Mouse (Mus musculus): ENCODE data around the gene Rara.

Rara gene

DNA sequence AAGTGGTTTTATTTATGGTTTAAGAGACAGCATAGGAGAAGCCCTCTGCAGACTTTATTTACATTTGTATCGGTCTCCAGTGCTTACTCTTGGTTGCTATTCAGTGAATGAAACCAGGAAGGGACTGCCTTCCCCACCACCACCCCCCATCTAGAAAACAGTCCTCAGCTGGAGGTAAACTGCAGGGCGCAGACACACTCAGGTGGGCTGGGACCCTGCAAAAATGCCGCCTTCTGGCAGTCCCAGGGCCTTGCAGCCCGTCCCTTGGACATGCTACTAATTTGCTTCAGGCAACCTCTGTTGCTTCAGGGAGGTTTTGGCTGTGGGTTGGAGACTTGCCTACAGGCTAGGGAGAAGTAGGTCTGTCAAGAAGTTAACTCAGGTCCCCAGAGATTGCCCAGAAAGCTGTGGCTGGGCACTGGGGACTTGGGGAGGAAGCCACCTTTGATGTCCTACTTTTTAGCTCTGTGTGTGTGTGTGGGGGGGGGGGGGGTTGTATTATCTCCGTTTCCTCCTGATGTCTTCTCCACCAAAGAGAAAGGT, 2.9 kb upstream of the Rara start:
- no peak for DNase-seq

DNA sequence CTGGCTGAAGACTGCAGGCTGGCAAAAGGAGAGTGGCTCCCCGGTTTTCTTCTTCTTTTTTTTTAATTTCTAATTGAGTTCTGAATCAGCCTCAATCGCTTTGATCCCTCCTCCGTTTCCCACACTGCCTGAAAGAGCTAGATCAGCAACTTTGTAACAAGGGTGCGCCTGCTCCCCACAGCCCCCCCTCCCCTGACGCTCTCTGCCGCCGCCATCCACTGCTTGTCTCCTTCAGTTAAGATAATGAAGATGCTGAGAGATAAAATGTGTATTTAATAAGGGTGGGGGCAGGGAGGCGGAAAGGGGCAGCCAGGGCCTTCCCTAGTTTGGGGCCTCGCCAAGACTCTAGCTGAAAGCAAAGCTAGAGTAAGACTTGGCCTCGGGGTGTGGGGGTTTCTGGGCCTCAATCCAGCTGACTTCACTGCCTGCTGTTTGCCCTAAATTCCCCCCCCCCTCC, 2.3 kb upstream of the Rara start:
- peak; percentile 95 for DNase-seq

DNA sequence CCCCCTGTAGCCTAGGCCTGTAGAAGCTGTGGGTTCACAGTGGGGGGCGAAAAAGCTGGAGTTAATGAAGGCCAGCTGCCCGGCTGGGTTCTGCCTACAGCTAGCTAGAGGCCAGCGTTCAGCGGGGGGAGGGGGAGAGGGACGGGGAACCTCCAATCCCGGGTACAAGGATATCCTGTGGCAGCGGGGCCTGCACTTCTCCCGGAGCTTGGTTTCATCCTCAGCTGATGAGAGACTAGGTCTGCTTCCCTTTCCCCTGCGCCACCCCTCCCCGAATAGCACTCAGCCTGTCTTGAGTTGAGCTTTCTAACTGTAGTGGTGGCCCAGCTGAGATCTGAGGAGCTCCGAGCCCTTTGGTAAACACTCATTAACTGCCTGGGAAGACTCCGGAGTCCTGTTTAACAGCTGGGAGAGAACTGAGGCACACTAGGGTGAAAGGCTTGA, 1.7 kb upstream of the Rara start:
- DNase-seq: peak; percentile 93

DNA sequence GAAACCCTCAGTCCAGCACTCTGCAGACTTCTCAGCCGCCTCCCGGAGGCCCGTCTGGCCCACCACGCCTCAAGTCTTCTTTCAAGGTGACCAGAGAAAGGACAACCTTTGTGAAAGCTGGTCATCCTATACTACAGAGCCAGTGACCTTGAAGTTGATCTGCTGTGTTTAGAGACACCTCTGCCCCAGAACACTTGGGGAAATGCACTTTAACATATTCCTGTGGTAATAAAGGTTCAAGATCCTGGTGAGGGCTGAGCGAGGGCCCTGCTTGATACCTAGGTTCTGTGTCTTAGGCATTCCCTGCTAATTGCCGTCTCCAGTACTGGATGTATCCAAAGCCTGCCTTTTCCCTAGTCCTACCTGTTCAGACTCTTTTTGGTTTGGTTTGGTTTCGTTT, 1.1 kb upstream of the Rara start:
- peak; percentile 80 for DNase-seq

DNA sequence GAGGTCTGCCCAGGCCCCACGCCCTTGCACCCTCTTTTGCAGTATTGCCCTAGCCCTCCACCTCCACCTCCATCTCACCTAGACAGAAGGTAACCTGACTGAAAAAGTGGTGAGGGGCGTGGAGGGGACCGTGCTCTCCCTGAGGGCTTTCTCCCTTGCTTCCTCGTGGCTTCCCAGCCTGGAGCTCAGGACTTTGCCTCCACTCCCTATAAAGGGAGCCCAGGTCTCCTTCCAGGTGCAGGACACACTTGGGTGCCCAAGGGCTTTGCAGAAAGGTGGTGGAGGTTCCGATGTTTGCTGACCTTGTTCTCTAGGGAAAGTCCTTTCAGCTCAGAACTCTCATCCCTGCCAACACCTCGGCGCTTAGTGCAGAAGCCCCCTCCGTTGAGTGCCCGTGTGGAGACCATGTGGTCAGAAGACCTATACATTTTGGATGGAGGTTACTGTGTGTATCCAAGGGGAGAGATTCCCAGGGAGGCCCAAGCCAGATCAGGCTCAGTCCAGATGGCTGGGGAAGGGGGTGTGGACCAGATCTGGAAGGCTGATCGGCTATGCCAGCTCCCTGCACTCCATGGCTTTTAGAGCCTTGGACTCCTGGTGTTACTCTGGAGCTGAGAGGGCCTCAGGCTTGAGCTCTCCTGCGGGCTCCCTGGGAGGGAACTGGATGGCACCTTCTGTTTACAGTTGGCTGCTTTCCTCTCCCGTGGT, 722 bp downstream of the Rara start:
- DNase-seq: peak; percentile 92

DNA sequence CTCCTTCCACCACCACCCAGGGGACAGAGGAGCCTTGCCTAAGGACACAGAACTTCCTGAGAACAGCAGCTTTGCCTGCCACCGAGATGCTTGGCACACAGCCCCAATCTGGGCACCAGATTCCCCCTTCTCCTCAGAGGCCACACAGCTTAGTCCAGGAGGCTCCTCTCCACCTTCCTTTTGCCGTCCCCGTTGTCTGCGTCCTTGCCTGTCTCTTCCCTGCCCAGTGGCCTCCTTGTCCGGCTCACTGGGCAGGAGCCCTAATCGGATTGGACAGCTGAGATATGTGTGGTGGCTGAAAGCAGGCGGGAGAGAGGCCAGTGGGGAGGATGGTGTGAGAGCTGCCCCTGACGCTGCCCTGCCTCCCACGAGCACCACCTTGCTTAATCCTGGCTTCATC, 1.9 kb downstream of the Rara start:
- DNase-seq: peak; percentile 95

DNA sequence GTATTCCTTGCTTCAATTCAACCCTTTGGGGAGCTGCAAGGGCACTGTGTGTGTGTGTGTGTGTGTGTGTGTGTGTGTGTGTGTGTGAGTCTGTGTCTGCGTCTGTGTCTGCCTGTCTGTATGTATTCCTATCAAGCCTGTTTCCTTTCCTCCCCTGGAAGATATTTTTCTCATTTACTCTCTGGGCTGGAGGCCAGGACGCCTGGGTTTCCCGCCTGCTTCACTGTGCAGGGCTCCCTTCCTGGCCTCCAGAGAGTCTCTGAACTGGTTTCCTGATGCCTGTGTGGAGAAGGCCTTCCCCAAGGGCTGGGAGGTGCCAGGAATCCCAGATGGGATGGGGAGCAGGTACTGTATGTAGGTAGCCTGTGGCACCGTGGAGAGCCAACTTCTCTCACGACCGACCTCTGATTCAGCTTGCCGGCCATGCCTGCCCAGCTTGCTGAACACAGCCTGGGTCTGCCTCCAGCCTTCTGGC, 2.5 kb downstream of the Rara start:
- peak; percentile 96 for DNase-seq

DNA sequence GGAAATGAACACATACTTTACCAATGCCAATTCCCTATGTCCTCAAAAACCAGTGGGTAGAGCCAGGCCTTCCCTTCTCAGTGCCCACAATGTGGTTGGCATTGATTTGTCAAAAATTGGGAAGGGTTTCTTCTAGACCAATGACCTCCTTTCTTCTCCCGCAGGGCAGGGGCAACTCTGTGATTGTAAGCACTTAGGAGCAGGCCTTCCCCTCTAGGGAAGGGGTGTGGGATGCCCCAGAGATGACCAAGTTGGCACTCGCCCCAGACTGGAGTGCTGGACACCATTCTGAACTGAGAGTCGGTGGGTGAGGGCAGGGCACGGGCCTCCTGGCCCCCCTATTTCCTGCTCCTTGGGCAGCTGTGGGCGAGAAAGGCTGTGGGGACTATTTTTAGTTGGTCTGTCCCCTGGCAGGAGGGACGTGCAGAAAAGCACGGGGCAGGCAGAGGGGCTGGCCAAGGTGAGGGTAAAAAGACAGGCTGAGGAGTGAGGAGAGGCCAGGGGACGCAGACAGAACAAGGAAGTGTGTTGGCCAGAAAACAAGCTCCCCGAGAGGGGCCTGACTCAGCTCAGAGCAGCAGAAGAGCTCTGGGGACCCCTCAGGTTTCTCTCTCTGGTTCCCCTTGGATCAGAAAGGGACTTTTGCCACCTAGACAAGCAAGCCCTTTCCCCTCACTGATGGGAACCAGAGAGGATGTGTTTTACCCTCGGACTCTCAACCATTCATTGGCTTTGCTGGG, 3.3 kb downstream of the Rara start:
- DNase-seq: peak; percentile 97

DNA sequence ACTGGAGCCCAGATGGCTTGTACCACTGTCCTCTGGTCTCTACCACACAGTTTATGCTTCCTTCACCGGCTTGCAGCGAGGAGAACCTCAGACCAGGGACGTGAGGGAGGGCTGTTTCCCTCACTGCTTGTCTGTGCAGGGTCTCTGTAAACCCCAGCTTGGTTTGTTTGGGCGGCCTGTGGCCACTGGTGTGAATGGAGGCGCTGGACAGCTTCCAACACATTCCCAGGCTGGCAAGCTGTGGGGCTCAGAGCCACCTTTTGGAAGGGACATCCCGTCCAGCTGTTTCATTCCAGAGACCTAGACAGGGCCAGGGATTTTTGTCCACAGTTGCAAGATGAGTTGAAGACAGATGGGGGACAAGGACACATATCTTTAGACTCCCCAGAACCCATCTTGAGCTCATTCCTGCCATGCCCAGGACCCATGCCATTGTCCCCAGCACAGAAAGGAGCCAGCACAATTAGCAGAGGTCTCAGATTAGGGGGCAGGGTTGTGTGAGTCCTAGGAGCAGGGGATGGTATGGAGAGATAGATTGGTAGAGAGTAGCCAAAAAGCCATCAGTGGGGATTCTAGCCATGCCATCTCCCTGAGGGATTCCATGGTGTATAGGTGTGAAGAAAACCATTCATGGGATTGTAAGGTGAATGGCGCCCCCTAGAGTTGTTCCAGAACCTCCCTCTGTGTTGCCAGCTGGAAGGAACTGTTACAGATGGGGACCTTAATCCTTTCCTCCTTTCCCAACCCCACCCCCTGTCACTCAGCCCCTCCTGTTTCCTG, 4.1 kb downstream of the Rara start:
- DNase-seq: peak; percentile 94

DNA sequence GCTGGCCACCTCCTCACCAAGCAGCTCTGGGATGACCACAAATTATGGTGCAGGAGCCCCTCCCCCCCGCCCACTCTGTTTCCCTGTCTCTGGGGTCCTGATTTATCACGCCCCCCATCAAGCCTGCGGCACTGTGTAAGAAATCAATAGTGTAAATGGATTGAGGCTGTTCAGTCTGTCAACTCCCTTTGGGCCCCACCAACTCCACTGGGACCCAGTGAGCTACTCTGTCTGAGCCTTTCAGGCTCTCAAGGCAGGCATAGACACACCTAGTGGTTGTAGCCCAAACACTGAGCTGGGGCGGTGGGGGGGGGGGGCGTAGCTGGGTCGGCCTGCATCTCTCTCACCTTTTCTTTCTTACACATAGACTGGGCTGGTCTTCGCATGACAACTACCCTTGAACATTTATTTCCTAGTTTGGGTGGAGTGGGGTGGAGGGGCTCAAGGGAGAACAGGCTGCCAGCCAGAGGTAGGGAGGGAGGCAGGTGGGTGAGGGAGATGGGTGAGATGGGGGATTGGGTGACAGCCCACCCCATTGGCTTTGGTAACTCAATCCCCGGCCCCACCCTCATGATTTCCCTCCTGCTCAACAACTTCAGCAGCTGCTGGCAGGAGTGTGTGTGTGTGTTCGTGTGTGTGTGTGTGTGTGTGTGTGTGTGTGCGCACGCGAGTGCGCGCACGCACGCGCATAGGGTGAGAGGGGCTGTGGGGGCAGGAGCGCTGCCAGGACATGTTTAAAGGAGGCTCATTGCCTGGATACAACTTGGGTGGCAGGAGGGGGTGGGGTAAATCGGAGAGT, 4.9 kb downstream of the Rara start:
- DNase-seq: peak; percentile 95

DNA sequence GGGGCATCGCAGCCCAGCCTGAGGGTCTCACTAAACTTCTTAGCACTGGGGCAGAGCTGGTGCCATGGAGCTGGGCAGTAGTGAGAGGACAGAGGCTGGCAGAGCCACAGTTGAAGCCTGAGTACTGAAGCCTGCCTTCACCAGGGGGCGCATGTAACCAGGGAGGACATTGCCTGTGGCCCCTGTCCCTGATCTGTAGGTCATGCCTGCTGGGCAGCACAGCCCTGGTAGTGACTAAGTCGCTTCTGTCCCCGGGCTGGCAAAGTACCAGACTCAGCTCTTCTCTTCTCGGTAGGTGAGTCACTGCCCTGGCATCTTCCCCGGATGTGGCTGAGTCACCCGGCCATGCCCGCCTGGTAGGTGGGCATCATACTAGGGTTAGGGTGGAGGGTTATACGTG, 5.5 kb downstream of the Rara start:
- DNase-seq: peak; percentile 97

DNA sequence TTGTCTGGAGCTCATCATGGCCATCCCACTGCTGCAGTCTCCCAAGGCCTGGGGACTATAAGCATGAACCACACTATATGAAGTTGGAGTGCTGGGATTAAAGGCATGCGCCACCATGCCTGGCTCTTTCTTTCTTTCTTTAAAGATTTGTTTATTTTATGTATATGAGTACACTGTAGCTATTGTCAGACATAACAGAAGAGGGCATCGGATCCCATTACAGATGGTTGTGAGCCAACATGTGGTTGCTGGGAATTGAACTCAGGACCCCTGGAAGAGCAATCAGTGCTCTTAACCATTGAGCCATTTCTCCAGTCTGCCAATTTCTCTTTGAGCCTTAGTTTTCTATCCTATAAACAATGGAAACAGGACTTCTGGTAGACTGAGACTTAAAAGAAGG, 6.2 kb downstream of the Rara start:
- DNase-seq: peak; percentile 81

DNA sequence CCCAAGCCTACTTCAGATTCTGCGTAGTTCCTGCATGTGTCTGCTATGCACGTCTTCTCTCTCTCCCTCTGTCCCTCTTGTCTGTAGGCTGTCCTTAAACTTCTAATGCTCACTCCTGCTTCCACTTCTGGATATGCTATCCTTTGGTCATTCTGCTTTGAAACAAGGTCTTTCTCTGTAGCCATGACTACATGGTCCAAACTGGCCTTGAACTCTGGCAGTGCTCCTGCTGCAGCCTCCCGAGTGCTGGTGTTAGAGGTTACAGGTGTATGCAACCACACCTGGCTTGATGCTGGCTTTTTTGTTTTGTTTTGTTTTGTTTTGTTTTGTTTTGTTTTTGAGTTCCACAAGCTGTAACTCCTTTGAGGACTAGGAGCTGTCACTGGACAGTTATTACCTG, 6.7 kb downstream of the Rara start:
- no peak for DNase-seq

DNA sequence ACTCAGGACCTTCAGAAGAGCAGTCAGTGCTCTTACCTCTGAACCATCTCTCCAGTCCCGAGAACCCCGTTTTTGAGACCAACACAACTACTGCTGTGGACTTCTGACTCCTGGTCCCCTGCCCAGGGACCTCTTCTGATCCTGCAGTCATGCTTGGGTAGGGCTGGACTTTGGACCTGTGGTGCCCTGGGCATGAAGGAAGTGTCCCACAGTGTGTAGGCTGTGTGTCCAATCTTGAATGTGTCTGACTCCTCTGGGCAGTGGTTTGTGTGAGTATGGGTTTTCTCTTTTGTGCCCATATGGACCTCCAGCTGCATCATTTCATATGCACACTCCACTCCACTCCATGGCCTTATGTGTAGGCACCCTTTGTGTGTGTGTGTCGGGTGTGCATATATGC, 7.5 kb downstream of the Rara start:
- peak; percentile 92 for DNase-seq

DNA sequence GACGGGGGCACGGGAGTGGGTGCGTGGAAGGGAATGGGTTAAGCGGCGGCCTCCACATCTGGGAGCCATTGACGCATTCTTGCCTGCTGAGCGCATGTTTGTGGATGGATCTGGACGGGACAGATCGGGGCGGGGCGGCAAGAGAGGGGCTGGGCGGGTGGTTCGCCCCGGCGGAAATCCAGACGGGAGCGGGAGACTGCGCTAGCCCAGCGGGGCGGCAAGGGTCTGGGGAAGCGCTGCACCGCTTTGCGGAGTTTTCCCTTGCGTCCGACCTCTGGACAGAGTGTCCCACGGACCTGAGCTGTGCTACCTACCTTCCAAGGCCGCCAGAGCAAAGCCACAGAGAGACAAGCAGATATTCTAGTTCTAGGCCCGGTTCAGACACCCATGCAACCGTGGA, 8.6 kb downstream of the Rara start:
- DNase-seq: peak; percentile 99

DNA sequence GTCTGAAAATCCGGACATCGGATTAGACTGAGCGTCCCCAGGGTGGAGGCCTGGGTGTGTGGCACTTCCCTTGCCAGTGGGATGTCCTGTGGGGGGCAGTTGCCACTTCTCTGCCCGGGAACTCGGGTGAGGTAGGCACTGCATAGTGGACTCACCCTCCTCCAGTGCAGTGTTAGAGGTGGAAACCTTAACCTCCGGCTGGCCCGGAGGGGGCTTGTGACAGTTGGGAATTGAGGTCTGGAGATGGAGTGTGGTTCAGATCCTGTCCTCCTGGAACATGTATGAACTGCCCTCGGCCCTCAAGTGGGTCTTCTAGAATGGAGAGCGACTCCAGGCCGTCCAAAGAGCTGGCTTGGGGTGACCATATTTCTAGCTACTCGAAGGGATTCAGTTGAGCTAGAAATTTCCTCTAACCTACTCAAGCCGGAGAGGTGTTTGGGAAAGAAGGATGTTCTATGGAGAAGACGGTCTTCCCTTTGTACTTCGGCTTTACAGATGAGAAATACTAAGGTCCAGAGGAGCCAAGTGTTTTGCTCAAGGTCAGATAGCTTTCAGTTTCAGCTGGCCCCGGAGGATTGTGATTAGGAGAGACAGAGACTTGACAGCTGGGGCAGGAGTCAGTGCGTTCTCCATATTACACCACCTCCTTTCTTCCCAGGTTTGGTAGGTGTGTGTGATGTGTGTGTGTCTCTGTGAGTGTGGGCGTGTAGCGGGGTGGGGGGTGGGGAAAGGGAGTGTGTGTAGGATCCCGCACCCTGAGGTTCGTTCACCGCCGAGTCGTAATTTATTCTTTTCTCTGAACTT, 9.2 kb downstream of the Rara start:
- peak; percentile 97 for DNase-seq

DNA sequence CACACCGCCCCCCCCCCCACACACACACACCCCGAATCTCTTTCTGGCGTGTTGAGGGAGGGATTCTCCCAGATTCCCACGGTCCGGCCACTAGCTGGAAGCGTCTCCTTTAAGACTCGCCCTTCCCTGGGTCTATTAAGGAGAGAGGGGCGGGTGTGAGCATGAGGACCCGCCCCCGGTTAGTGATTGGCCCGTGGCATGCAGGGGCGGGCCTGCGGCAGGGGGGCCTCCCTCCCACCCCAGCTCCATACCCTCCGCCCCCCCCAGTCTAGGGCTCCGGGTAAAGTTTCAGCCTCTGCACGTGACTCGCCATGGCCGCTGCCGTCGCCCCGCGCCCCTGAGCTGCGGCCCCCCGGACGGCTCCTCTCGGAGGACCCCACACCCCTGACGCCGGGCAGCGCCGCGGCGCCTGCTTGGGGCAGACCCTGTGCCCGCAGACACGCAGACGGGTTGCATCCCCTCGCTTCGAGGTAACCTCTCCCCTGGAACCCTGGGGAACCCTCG, 9.8 kb downstream of the Rara start:
- peak; percentile 100 for DNase-seq

DNA sequence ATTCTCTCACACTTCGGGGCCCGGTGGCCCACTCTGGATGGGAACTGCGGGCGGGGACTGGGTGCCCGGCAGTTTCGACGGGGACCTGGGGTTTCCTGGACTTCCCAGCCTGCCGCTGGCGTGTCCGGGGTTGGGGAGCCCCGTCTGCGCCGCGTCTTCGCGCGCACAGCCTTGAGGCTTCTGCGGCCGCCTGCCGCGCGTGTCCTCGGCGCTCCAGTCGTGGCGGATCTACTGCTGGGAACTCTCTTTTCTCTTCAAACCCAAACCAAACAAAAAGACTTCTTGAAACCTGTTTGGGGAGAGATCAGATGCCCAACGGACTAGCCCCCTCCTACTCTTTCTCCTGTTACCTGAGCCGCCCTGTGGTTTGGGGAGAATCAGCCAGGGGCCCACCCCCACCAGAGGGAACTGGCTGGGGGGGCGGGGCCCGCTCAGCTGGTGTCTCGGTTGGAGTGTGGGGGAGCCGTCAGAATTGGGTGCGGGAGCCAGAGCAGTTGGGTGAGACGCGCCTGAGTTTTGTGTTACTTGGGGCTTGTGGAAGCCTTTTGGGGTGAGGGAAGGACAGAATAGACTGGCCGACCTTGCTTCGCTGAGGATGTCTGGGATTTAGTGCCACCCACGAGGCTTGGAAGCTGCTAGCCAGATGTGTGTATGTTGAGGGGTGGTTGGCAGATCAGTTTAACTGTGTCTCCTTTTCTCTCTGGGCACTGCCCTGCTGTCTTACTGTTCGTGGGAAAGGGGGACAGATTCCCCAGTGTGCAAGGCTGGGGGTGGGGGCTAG, 10.5 kb downstream of the Rara start:
- peak; percentile 98 for DNase-seq

DNA sequence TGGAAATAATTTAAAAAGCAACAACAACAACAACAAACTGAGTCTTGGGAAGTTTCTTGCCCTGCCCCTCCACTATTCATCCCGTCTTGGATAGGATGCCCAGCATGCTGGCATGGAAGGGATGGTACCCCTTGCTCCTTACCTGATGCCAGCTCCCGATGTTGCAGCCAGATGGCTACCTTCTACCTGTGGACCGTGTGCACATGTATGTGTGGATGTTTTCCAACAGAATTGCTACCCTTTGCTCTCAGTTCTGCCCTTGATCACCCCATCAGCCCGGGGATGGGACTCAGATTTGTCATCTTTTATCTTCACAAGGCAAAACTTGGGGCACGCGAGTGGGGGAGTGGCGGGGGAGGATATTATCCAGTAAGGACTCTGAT, 11.1 kb downstream of the Rara start:
- peak; percentile 95 for DNase-seq

Data from heart, adult 11 months (tissue).